Mouse (Mus musculus): ENCODE data around the gene Serpina6.

The Serpina6 gene

DNA sequence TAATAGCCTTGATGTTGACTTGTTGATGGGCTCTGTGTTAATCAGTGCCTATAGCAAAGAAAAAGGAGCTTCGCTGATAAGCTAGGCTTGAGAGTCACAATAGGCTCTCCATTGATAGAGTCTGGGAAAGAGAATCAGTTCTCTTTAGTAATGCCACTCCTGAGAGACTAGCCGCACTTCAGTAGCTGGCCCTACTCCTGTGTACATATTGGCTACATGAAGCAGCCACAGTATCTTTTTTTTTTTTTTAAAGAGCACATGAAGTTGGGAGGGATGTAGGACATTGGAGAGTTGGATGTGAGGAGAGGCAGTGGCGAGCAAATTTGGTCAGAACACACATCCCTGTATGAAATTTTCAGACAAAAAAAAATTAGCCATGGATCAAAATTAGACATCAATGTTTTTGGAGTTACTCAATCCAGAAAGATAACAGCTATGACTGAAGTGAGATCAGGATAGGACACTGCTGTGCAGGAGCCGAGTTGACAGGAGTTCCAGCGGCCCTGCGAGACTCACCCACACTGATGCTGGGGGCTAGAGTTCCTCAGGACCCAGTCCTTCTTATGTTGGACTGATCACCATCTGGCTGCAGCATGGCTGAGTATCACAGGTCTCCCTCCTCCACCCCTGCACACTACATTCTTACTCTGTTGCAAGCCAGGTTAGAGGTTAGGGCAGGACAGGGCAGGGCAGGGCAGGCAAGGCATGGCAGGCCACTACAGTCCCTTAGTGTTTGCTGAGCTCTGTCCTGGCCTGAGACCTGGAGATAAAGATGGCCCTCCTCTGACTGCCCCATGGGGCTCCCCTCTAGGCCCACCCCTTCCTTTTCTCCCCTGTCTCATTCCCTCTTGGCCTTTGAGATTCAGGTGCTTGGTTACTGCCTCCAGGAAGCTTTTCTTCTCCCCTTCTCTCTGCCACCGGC is 1.6 kb downstream of the Serpina6 start:
- in situ Hi-C loops (cut with MboI, MseI), result no loop called here

DNA sequence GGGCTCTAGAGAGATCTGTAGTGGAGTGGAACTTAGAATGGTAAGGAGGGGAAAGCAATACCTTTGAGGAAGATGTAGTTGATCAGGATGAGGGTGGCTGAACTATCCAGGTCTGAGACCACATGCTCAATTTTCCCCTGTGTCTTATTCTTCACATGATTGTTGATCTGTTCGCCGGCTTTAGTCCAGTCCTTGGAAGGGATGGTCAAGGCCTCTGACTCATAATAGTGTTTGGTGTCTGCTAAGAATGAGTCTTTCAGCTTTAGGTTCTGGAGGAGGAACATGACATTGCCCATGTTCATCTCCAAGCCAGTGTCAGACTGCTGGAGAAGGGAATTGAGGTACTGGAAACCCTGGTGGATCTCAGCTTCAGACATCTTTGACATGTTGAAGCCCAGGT is 3.2 kb downstream of the Serpina6 start:
- in situ Hi-C loops (cut with MboI, MseI), result no loop called here

DNA sequence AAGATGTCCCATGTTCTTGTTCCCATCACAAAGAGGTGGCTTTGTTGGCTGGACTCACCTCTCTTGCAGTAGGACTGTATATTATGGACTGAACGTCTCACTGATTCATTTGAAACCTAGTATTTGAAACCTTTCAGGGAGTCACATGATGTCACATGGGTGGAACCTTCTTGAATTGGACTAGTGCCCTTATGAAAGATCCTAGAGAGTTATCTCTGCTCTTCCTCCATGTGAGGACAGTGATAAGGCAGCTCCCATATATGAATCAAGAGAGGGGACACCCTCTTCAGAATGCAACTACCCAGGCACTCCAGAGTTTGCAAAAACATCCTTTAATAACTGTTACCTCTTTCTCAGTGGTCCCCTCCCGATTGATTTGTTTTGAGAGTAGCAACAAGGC is 10.7 kb downstream of the Serpina6 start:
- in situ Hi-C loops (cut with MboI, MseI), result no loop called here

DNA sequence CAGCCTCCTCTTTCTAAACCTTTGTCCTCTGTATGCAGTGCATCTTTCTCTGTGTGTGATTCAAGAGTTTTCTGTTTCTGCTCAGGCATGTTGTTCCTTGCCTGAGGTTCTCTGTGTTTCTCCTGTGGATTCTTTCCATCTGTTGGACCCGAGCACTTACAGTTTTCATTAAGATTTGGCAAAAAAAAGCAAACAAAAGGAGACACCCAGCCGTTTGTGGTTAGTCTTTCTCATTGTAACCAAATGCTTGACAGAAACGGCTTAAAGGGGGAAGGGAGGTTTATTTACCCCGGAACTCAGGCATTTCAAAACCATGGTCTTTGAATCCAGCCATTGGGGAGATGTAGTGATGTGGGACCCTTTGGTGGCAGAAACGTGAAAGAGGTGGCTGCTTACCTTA is 12.4 kb downstream of the Serpina6 start:
- in situ Hi-C loops (cut with MboI, MseI), result no loop called here

DNA sequence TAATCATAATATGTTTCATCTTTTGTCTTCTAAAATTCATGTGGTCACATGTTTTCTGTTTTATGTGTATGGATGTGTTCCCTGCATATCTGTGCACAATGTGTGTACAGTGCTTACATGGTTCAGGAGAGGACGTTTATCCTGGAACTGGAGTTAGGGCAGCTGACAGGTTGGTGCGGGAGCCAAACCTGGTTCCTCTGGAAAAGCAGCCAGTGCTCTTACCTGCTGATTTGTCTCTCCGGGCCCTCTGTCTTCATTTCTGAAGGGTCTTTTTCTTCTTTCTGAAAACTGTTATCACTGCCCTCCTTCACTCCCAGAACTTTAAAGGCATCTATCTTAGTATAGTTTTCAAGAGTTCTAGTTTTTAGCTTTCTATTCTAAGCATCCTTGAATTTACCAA is 13.2 kb downstream of the Serpina6 start:
- in situ Hi-C loops (cut with MboI, MseI), result no loop called here

DNA sequence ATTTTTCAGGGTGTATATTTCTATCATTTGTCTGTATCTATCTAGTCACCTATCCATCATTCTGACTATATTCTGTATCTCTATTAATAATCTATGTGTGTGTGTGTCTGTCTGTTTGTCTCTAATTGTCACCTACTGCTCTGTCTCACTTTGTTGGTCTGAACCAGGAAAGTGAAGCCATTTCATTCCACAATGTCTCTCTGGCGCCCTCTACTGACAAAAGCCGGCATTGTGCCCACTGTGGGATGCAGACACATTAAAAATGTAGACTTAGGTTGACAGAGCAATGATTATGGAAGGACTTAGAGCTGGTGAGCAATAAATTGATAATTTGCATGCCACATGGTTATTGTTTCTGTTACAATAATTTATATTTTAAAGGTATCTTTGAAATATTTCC is 13.7 kb downstream of the Serpina6 start:
- in situ Hi-C loops (cut with MboI, MseI), result no loop called here

DNA sequence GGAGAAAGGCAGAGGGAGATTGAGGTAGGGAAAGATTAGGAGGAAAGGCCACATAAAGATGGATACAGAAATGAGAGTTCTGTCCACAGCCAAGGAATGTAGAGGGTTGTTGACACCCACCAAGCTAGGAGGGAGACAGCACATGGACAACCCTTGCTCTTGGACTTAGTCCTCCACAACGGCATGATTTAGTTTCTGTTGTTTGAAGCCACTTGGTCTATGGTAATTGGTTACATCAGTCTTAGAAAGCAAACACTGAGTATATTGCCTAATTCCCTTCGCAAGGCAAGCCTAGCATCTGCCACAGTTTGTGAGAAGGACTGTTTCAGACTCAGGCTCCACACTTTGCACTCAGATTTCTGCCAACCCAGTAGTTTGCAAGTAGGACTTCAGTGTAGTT is 21.2 kb downstream of the Serpina6 start:
- in situ Hi-C loops (cut with MboI, MseI), result no loop called here

DNA sequence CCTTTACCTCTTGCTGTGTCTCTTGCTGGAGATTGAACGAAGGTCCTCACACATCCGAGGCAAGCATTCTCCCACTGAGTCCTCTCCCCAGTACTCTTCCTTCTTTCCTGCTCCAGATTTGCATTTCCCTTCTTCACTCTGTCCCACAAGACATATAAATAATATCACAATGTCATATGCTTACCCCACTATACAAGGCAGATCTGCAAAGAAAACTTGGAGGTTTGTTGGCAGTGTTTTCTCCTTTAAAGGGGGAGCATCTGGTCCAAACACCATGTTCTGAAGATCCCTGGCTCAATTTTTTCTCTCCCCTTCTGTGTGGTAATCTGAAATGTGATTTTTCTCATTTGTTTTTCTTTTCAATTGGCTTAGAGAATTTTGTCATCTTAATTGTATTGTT is 22.6 kb downstream of the Serpina6 start:
- in situ Hi-C loops (cut with MboI, MseI), result no loop called here

DNA sequence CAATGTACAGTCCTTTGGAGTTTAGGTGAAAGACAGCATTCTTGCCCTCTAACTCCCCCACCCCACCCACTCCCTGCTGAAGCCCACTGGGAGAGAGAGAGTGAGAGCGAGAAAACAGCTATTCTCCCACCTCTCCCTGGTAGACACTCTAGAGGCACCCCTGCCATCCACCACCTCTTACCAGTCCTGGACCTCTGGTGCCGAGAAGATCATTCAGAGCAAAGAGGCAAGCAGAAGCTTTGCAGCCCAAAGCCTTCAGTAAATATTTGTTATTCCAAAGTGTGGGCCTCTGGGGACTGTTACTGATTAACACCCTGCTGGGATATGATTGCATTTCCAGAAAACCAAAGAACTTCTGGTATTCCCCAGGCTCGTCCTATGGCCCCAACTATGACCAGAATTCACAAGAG is 25.8 kb downstream of the Serpina6 start, which contains the start of gene Serpina10:
Gene Serpina10 (minus strand): TSS at position 242 of the 410 bp plus-strand sequence.
- in situ Hi-C loops (cut with MboI, MseI), result no loop called here

DNA sequence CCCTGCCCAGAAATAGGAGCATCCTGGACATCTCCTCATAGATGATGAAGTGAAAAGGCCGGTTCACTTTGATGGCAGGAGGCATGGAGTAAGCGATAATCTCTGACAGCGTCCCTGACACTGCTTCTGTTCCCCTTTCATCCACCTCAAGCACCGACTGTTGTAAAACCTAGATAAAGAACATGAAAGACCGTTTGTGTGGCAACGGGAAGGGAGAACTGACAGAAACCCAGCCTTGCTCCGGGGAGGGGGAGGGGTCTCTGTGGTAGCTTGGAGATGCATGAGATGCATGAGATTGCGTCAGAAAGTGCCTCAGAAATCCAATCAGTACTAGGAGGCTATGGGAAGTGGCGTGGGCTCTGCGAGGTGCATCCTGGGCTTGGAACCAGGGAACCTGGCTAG is 40.2 kb downstream of the Serpina6 start:
- in situ Hi-C loops (cut with MboI, MseI), result no loop called here

DNA sequence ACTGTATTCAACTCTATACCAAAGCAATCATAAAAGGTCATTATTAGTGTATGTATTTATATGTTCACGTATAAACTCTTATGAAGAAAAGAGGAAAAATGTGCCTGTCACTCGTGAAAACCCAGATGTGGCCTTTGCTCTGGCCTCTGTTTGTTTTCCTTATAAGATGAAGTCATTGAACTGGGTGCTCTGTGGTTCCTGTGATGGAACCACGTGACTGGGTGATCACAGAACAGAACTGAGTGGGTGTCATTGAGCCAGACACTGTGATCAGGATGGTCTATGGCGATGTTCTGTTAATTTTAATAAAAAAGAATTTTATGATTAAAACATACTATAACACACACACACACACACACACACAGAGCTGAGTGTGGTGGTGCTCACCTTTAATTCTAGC is 41.3 kb downstream of the Serpina6 start:
- in situ Hi-C loops (cut with MboI, MseI), result no loop called here

DNA sequence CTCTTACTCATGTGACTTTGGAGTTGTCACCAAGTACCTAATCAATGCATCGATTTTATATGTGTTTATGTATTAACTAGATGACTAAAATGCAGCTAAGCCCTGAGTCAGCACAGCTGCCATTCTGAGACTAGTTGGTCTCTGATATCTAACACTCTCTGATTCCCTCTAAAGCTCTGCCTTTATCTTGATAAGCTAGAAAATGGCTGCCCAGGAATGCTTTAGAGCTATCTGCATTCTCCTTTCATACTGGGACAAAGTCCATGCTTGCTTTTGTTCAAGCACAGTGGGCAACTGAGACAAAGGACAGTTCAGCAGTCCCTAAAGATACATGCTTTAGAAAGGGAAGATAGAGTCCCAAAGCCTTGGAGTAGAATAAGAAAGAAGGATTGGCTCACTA is 41.9 kb downstream of the Serpina6 start:
- in situ Hi-C loops (cut with MboI, MseI), result no loop called here

DNA sequence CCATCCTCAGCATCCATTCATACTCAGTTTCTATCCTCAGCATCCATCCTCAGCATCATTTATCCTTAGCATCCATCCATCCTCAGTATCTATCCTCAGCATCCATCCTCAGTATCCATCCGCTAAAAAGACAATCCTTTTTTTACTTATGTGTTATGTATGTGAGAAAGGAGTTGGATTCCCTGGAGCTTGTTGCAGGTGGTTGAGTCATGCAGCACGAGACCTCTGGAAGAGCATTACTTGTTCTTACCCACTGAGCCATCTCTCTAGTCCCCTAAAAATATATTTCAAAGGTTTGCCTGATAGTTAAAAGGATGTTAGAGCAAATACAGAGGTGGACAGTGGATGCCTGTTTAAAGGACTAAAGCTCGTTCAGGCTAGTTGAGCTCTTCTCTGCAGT is 55.2 kb downstream of the Serpina6 start:
- in situ Hi-C loops (cut with MboI, MseI), result no loop called here

DNA sequence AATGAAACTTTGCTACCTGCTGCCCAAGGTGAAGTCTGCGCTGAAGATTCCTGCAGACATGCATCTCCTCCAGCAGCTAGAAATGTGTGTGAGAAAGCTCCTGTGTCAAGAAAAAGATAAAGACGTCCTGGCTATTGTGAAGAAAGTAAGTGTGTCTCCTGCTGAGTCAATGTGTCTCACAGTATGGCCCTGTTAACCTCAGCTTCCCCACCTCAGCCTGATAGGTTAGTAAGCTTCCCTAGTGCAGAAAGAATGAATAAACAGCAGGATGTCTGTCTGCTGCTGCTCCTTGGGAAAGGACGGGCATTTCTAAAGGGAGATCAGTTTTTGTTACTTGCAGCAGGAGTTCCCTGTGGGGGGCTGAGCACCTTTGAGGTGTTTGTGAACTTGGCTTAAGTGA is 56.6 kb downstream of the Serpina6 start:
- in situ Hi-C loops (cut with MboI, MseI), result no loop called here

DNA sequence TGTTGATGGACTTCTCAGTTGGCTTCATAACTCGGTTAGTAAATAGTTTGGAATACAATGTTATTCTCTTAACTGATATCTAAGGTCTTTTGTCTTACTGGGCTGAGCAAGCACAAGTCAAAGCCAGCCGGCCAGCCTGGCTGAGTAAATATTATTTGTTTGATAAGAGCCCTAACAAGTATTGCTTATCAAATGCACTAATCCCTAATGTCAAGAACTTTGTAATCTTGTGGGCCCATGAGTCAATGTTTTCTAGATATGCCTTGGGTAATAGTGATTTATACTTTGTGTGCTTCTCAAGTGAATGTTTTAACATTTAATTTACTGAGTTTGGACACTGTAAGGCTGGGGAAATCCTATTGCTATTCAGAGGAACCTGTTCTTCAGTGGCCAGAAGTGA is 58.6 kb downstream of the Serpina6 start:
- in situ Hi-C loops (cut with MboI, MseI), result no loop called here
